Mouse (Mus musculus) CH12.LX (cell line): ENCODE data around the gene Odf3l2. TPM values are rescaled to one million over a fixed set of nuclear protein-coding genes. Genes with fewer than 3 reads are reported as not detected.
A peak's percentile ranks its signal among the peaks of the same experiment; 100 is the strongest.

Experiments
- DNase-seq: peaks from one replicate; pipeline ENCODE4 v3.0.0-alpha.2; 2013; ENCODE audit errors: extremely low read depth
- H3K27ac ChIP-seq: 2 replicates; pipeline ENCODE4 v1.5.1; 2012; ENCODE audit warnings: low read depth, mild to moderate bottlenecking, control low read depth, moderate library complexity; ENCODE audit not compliant: insufficient read depth
- H3K27me3 ChIP-seq: replicated peaks from 2 replicates; pipeline ENCODE3; 2012; ENCODE audit warnings: inconsistent platforms
- H3K36me3 ChIP-seq, 2 experiments: replicated peaks in 1 of 2; 2 replicates each; pipeline versions ENCODE3 to v1.6.1; 2012; ENCODE audit warnings: inconsistent platforms in 1 of 2, low read length in 1 of 2, mild to moderate bottlenecking in 1 of 2, mixed read lengths in 1 of 2, moderate library complexity in 1 of 2; ENCODE audit not compliant: control insufficient read depth in 1 of 2, insufficient read depth in 1 of 2
- H3K4me1 ChIP-seq, 2 experiments: 2 replicates each; pipeline ENCODE4 v1.6.1; 2012; ENCODE audit warnings: inconsistent platforms in 1 of 2, moderate library complexity in 1 of 2; ENCODE audit not compliant: insufficient read depth in 2 of 2, control insufficient read depth in 1 of 2
- H3K4me2 ChIP-seq: 2 replicates; pipeline ENCODE4 v1.6.1; 2012; ENCODE audit warnings: low read depth, mild to moderate bottlenecking, control low read depth; ENCODE audit not compliant: poor library complexity, insufficient read depth, severe bottlenecking
- H3K4me3 ChIP-seq, 3 experiments: fragments of 150-350 bp in 1 of 3; sonication (generic) in 1 of 3; replicated peaks in 1 of 3; 2 replicates each; pipeline versions ENCODE3 to v1.5.1; 2011 to 2012; ENCODE audit warnings: low read depth in 2 of 3, low read length in 2 of 3, mild to moderate bottlenecking in 2 of 3, moderate library complexity in 2 of 3, control low read depth in 1 of 3, improper control_type of control experiment in 1 of 3, inconsistent platforms in 1 of 3, mixed read lengths in 1 of 3; ENCODE audit not compliant: poor library complexity in 1 of 3
- H3K79me2 ChIP-seq: replicated peaks from 2 replicates; pipeline ENCODE4 v1.6.1; 2012; ENCODE audit warnings: mild to moderate bottlenecking, moderate library complexity; ENCODE audit not compliant: control insufficient read depth, poor library complexity, insufficient read depth, severe bottlenecking; ENCODE audit errors: extremely low read depth
- H3K9ac ChIP-seq: 2 replicates; pipeline ENCODE4 v1.6.1; 2012; ENCODE audit warnings: low read depth, mild to moderate bottlenecking, control low read depth, moderate library complexity; ENCODE audit not compliant: insufficient read depth
- H3K9me3 ChIP-seq: replicated peaks from 2 replicates; pipeline ENCODE3; 2012; ENCODE audit warnings: low read length, inconsistent platforms, mixed read lengths
- CHD2 ChIP-seq: IDR thresholded peaks from 2 replicates; pipeline ENCODE4 v1.6.1; 2011; ENCODE audit warnings: low read length, improper control_type of control experiment
- CTCF ChIP-seq, 2 experiments: IDR thresholded peaks in 1 of 2; conservative IDR thresholded peaks in 1 of 2; 2 replicates each; pipeline ENCODE4 v1.5.1; 2011 to 2012; ENCODE audit warnings: low read depth in 2 of 2, low read length in 2 of 2, improper control_type of control experiment in 1 of 2, inconsistent platforms in 1 of 2, mild to moderate bottlenecking in 1 of 2, moderate library complexity in 1 of 2
- ETS1 ChIP-seq: conservative IDR thresholded peaks from 2 replicates; pipeline ENCODE4 v1.6.1; 2012; ENCODE audit warnings: low read depth, mild to moderate bottlenecking, inconsistent platforms, low read length, improper control_type of control experiment, moderate library complexity
- GABPA ChIP-seq: IDR thresholded peaks from 2 replicates; pipeline ENCODE4 v1.6.1; 2012; ENCODE audit warnings: low read depth, low read length, improper control_type of control experiment, inconsistent platforms; ENCODE audit not compliant: insufficient replicate concordance
- HCFC1 ChIP-seq: IDR thresholded peaks from 2 replicates; pipeline ENCODE4 v1.6.1; 2012; ENCODE audit warnings: low read depth, mild to moderate bottlenecking, inconsistent platforms, low read length, improper control_type of control experiment
- JUN ChIP-seq: IDR thresholded peaks from 2 replicates; pipeline ENCODE4 v1.6.1; 2011; ENCODE audit warnings: low read depth, mild to moderate bottlenecking, low read length, improper control_type of control experiment, moderate library complexity; ENCODE audit not compliant: insufficient read depth
- KAT2A ChIP-seq: IDR thresholded peaks from 2 replicates; pipeline ENCODE4 v1.6.1; 2012; ENCODE audit warnings: low read length, improper control_type of control experiment, inconsistent platforms; ENCODE audit not compliant: insufficient replicate concordance
- MAFK ChIP-seq: IDR thresholded peaks from 2 replicates; pipeline ENCODE4 v1.6.1; 2011; ENCODE audit warnings: low read length, improper control_type of control experiment; ENCODE audit not compliant: insufficient replicate concordance
- MAX ChIP-seq: IDR thresholded peaks from 2 replicates; pipeline ENCODE4 v1.6.1; 2011; ENCODE audit warnings: low read length, improper control_type of control experiment
- NELFE ChIP-seq: IDR thresholded peaks from 2 replicates; pipeline ENCODE4 v1.6.1; 2011; ENCODE audit warnings: low read depth, low read length, improper control_type of control experiment
- NRF1 ChIP-seq: IDR thresholded peaks from 2 replicates; pipeline ENCODE4 v1.6.1; 2014; ENCODE audit warnings: low read depth, mild to moderate bottlenecking, inconsistent platforms, low read length, improper control_type of control experiment, moderate library complexity
- POLR2A ChIP-seq: IDR thresholded peaks from 2 replicates; pipeline ENCODE4 v1.6.1; 2011; ENCODE audit warnings: low read depth, mild to moderate bottlenecking, improper control_type of control experiment, low read length
- RAD21 ChIP-seq: IDR thresholded peaks from 2 replicates; pipeline ENCODE4 v1.6.1; 2011; ENCODE audit warnings: low read depth, mild to moderate bottlenecking, low read length, improper control_type of control experiment, moderate library complexity
- RCOR1 ChIP-seq: conservative IDR thresholded peaks from 2 replicates; pipeline ENCODE4 v1.6.1; 2012; ENCODE audit warnings: low read depth, mild to moderate bottlenecking, inconsistent platforms, low read length, improper control_type of control experiment
- SMC3 ChIP-seq: IDR thresholded peaks from 2 replicates; pipeline ENCODE4 v1.6.1; 2011; ENCODE audit warnings: low read depth, low read length, improper control_type of control experiment
- TCF12 ChIP-seq: IDR thresholded peaks from 2 replicates; pipeline ENCODE4 v1.6.1; 2014; ENCODE audit warnings: low read depth, mild to moderate bottlenecking, inconsistent platforms, low read length, improper control_type of control experiment
- USF1 ChIP-seq: IDR thresholded peaks from 2 replicates; pipeline ENCODE4 v1.6.1; 2014; ENCODE audit warnings: low read depth, mild to moderate bottlenecking, inconsistent platforms, low read length, improper control_type of control experiment
- USF2 ChIP-seq: conservative IDR thresholded peaks from 2 replicates; pipeline ENCODE4 v1.6.1; 2011; ENCODE audit warnings: low read depth, low read length, improper control_type of control experiment
- ZC3H11A ChIP-seq: IDR thresholded peaks from 2 replicates; pipeline ENCODE4 v1.6.1; 2012; ENCODE audit warnings: low read depth, mild to moderate bottlenecking, inconsistent platforms, low read length, improper control_type of control experiment
- ZKSCAN1 ChIP-seq: IDR thresholded peaks from 2 replicates; pipeline ENCODE4 v1.6.1; 2012; ENCODE audit warnings: low read depth, inconsistent platforms, low read length, improper control_type of control experiment, borderline replicate concordance
- ZNF384 ChIP-seq: IDR thresholded peaks from 2 replicates; pipeline ENCODE4 v1.6.1; 2012; ENCODE audit warnings: low read depth, low read length, improper control_type of control experiment, inconsistent platforms
- dilution Hi-C: fragments of 300-500 bp; cut with MboI; formaldehyde crosslinking; loops from 2 replicates; pipeline ENCODE4 v1.14.3; 2020; ENCODE audit warnings: low sequenced_read_pairs; ENCODE audit not compliant: extremely low pct_unique_long_range_greater_than_20kb, extremely low pct_ligation_motif_present
- in situ Hi-C: fragments of 300-500 bp; cut with MboI; formaldehyde crosslinking; loops from 3 replicates; pipeline ENCODE4 v1.14.3; 2019; ENCODE audit warnings: low sequenced_read_pairs, low pct_ligation_motif_present, low pct_unique_long_range_greater_than_20kb, mixed read lengths
- polyA plus RNA-seq: library from polyadenylated mRNA; unstranded; fragments of >175 nt; gene quantifications from 2 replicates; pipeline ENCODE4 v1.2.1, GENCODE M21; 2012; ENCODE audit warnings: low read depth; ENCODE audit not compliant: insufficient read length
- total RNA-seq, 2 experiments: library from RNA; depleted of rRNA; stranded (reverse); fragments of 300-350 nt in 1 of 2; fragments of >200 nt in 1 of 2; gene quantifications; 2 replicates each; pipeline ENCODE4 v1.2.3; 2012 to 2014

The Odf3l2 gene
- total and polyA plus RNA-seq, 3 experiments = not detected

GRCm38 (mm10) chr10:79658829-79659228 is 13.3 kb upstream of the Odf3l2 start:
- in situ Hi-C loops = no loop called here

GRCm38 (mm10) chr10:79654946-79655395 is 9.4 kb upstream of the Odf3l2 start:
- no peak overlapping the region for H3K4me2 ChIP-seq
- H3K4me3 ChIP-seq = no peak overlapping the region
- no peak for DNase-seq
- in situ Hi-C loops = no loop called here
- peaks cover 62% of the 10 kb centered on the region for H3K27me3 ChIP-seq
- dilution Hi-C loops = no loop called here
- no peak overlapping the region for H3K27ac ChIP-seq
- no peaks in the 10 kb centered on the region for H3K36me3 ChIP-seq
- no peak overlapping the region for H3K9ac ChIP-seq
- peaks cover 4% of the 10 kb centered on the region for H3K9me3 ChIP-seq
- H3K79me2 ChIP-seq = no peaks in the 10 kb centered on the region
- peaks cover 0 to 3% of the 10 kb centered on the region in 2 experiments; a peak in 1 of 4 replicates for H3K4me1 ChIP-seq
- TF ChIP-seq JUN = no peak
- no peak for TF ChIP-seq USF2
- no peak for TF ChIP-seq RCOR1
- no peak for TF ChIP-seq GABPA
- no peak for TF ChIP-seq MAFK
- TF ChIP-seq KAT2A = no peak

More at GRCm38 (mm10) chr10:79658829-79659228, 13.3 kb upstream of the Odf3l2 start:
- H3K27me3 ChIP-seq = peaks cover 35% of the 10 kb centered on the region
- no peaks in the 10 kb centered on the region for H3K9me3 ChIP-seq
- no peak overlapping the region for H3K27ac ChIP-seq
- peak; percentile 52 for DNase-seq
- H3K9ac ChIP-seq = no peak overlapping the region
- no peak overlapping the region for H3K4me2 ChIP-seq
- H3K4me3 ChIP-seq = no peak overlapping the region
- H3K36me3 ChIP-seq = no peaks in the 10 kb centered on the region
- no peaks in the 10 kb centered on the region for H3K79me2 ChIP-seq
- TF ChIP-seq CTCF (conservative IDR thresholded peaks at IDR 0.05 in 1 of 2, IDR thresholded peaks at IDR 0.05 in 1 of 2; ENCODE audit: low read depth in 2 of 2, low read length in 2 of 2) (peak; percentile 37 to 86; a peak in 2 of 4 replicates), JUN (no peak), RAD21 (peak; percentile 78), ETS1 (no peak), HCFC1 (no peak), TCF12 (no peak), NRF1 (no peak), MAX (no peak), SMC3 (peak; percentile 75), USF1 (no peak), NELFE (peak; percentile 17; the same call in 1 of the 2 replicates), POLR2A (no peak), CHD2 (no peak), ZC3H11A (0 out of 2 replicates have a peak, but pooled peaks have one; percentile 2), ZKSCAN1 (no peak), ZNF384 (no peak)
- H3K4me1 ChIP-seq = peaks cover 10 to 28% of the 10 kb centered on the region in 2 experiments
- dilution Hi-C loops = no loop called here
